In genomic region chr2:165166664-165167435, GRCm38 (mm10) we compare ENCODE assay signal across 12 mouse cellular contexts.
A peak's percentile ranks its signal among the peaks of the same experiment; 100 is the strongest.
DNase-seq lines count a peak whose midpoint lies in the region; ATAC-seq lines count a peak whose summit lies in the region.
"Had no signal": no experiment of that assay in that cellular context is flagged by ENCODE, and none has a peak within 500 bp of the region (broad histone marks: within the 10 kb centered on the region; RNA-seq: fewer than 3 reads in every experiment).

No protein-coding gene starts in this region.

- H3K36me3 ChIP-seq in neural tube, embryonic 11.5 days (ENCODE audit: control insufficient read depth, insufficient read depth, low read length): no peaks in the 10 kb centered on the region
- no peaks in the 10 kb centered on the region for H3K36me3 ChIP-seq in neural tube, embryonic 15.5 days
- H3K36me3 ChIP-seq in forebrain, embryonic 14.5 days (ENCODE audit: control insufficient read depth, insufficient read depth, low read length): no peaks in the 10 kb centered on the region
- H3K36me3 ChIP-seq in heart, embryonic 12.5 days: no peaks in the 10 kb centered on the region
- H3K36me3 ChIP-seq: embryonic facial prominence, embryonic 15.5 days had no signal

- H3K27ac ChIP-seq in neural tube, embryonic 11.5 days (ENCODE audit: low read depth, low read length): no peak overlapping the region
- no peak overlapping the region for H3K27ac ChIP-seq in neural tube, embryonic 15.5 days (replicated peaks)
- H3K27ac ChIP-seq in forebrain, embryonic 14.5 days (ENCODE audit: low read depth, low read length): no peak overlapping the region
- H3K27ac ChIP-seq in heart, embryonic 12.5 days (ENCODE audit: poor library complexity, severe bottlenecking): no peak overlapping the region
- H3K27ac ChIP-seq: embryonic facial prominence, embryonic 15.5 days; layer of hippocampus, adult 2 months had no signal

- WGBS in neural tube, embryonic 11.5 days: 12% methylated on average over 17 of the region's 18 CpGs
- WGBS in neural tube, embryonic 15.5 days: 13% methylated on average over 18 of the region's 18 CpGs
- 8% methylated on average over 18 of the region's 18 CpGs for WGBS in forebrain, embryonic 14.5 days
- 12% methylated on average over 18 of the region's 18 CpGs for WGBS in heart, embryonic 12.5 days

- 0 out of 2 replicates have a peak, but pooled peaks have one; percentile 50 for ATAC-seq in neural tube, embryonic 11.5 days (ENCODE audit: insufficient read depth, low FRiP score, low TSS enrichment)
- ATAC-seq in neural tube, embryonic 15.5 days (ENCODE audit: low FRiP score): no peak
- peak; percentile 82 for ATAC-seq in forebrain, embryonic 14.5 days
- no peak for ATAC-seq in heart, embryonic 12.5 days (ENCODE audit: insufficient number of reproducible peaks, low FRiP score)
- no peak for ATAC-seq in erythroblast, adult 5-6 weeks (replicated peaks; ENCODE audit: low FRiP score, poor library complexity, severe bottlenecking)
- ATAC-seq: lung, postnatal 0 days had no signal

- H3K9me3 ChIP-seq in neural tube, embryonic 11.5 days (ENCODE audit: control insufficient read depth, low read length): no peaks in the 10 kb centered on the region
- H3K9me3 ChIP-seq in neural tube, embryonic 15.5 days (replicated peaks): no peaks in the 10 kb centered on the region
- H3K9me3 ChIP-seq in forebrain, embryonic 14.5 days (replicated peaks; ENCODE audit: control insufficient read depth, low read length): no peaks in the 10 kb centered on the region
- no peaks in the 10 kb centered on the region for H3K9me3 ChIP-seq in heart, embryonic 12.5 days (replicated peaks)
- H3K9me3 ChIP-seq: embryonic facial prominence, embryonic 15.5 days had no signal

- H3K4me1 ChIP-seq in neural tube, embryonic 11.5 days (ENCODE audit: control insufficient read depth, insufficient read depth, low read length): peaks cover 11% of the 10 kb centered on the region; the same call in 1 of the 2 replicates
- peaks cover 29% of the 10 kb centered on the region for H3K4me1 ChIP-seq in neural tube, embryonic 15.5 days
- peaks cover 12% of the 10 kb centered on the region; the same call in 1 of the 2 replicates for H3K4me1 ChIP-seq in forebrain, embryonic 14.5 days (ENCODE audit: control insufficient read depth, insufficient read depth, low read length)
- H3K4me1 ChIP-seq in heart, embryonic 12.5 days (replicated peaks): no peaks in the 10 kb centered on the region

- DNase-seq in adrenal gland, postnatal 10 days: peak; percentile 29
- no peak for DNase-seq in adrenal gland, postnatal 4 days (ENCODE audit: low spot score in 2 of 2)
- DNase-seq in neural tube, embryonic 11.5 days (ENCODE audit: low spot score): peak; percentile 38
- DNase-seq in forebrain, embryonic 14.5 days (ENCODE audit: low spot score): peak; percentile 72
- peak; percentile 60 for DNase-seq in right cerebral cortex, postnatal 25 days
- DNase-seq: heart, postnatal 14 days had no signal

- no peak overlapping the region for H3K4me2 ChIP-seq in neural tube, embryonic 11.5 days (ENCODE audit: low read depth)
- no peak overlapping the region for H3K4me2 ChIP-seq in neural tube, embryonic 15.5 days
- H3K4me2 ChIP-seq in forebrain, embryonic 14.5 days (ENCODE audit: low read length): no peak overlapping the region
- H3K4me2 ChIP-seq in heart, embryonic 12.5 days: no peak overlapping the region
- H3K4me2 ChIP-seq: embryonic facial prominence, embryonic 15.5 days had no signal

- H3K9ac ChIP-seq in neural tube, embryonic 11.5 days (ENCODE audit: low read length): no peak overlapping the region
- H3K9ac ChIP-seq in neural tube, embryonic 15.5 days (replicated peaks): no peak overlapping the region
- no peak overlapping the region; the same call in 1 of the 2 replicates for H3K9ac ChIP-seq in forebrain, embryonic 14.5 days (ENCODE audit: low read length)
- no peak overlapping the region for H3K9ac ChIP-seq in heart, embryonic 12.5 days
- H3K9ac ChIP-seq: embryonic facial prominence, embryonic 15.5 days had no signal

- H3K4me3 ChIP-seq in neural tube, embryonic 11.5 days (ENCODE audit: low read depth, low read length): no peak overlapping the region
- no peak overlapping the region for H3K4me3 ChIP-seq in neural tube, embryonic 15.5 days (replicated peaks)
- H3K4me3 ChIP-seq in forebrain, embryonic 14.5 days (ENCODE audit: low read depth, low read length): no peak overlapping the region
- no peak overlapping the region for H3K4me3 ChIP-seq in heart, embryonic 12.5 days
- H3K4me3 ChIP-seq: embryonic facial prominence, embryonic 15.5 days; layer of hippocampus, adult 2 months had no signal

- H3K27me3 ChIP-seq in neural tube, embryonic 11.5 days (ENCODE audit: control insufficient read depth, insufficient read depth, low read length): peaks cover 30% of the 10 kb centered on the region
- H3K27me3 ChIP-seq in neural tube, embryonic 15.5 days (replicated peaks): peaks cover 72% of the 10 kb centered on the region
- H3K27me3 ChIP-seq in forebrain, embryonic 14.5 days (replicated peaks; ENCODE audit: control insufficient read depth, insufficient read depth, low read length): no peaks in the 10 kb centered on the region
- H3K27me3 ChIP-seq in heart, embryonic 12.5 days (replicated peaks): peaks cover 99% of the 10 kb centered on the region

Comparison
In these comparisons a context has a peak if more than half of its experiments do, and no peak if none do; other contexts are left out.
1. DNase-seq: peak in adrenal gland, postnatal 10 days (single experiment), neural tube, embryonic 11.5 days (single experiment), forebrain, embryonic 14.5 days (single experiment) and right cerebral cortex, postnatal 25 days (single experiment); none in adrenal gland, postnatal 4 days (0 of 2).
2. ATAC-seq: peak in neural tube, embryonic 11.5 days (single experiment) and forebrain, embryonic 14.5 days (single experiment); none in neural tube, embryonic 15.5 days (single experiment), heart, embryonic 12.5 days (single experiment) and erythroblast, adult 5-6 weeks (single experiment).